Mouse (Mus musculus): ENCODE results near the gene Vav3.
A peak's percentile ranks its signal among the peaks of the same experiment; 100 is the strongest.

Vav3 gene

DNA sequence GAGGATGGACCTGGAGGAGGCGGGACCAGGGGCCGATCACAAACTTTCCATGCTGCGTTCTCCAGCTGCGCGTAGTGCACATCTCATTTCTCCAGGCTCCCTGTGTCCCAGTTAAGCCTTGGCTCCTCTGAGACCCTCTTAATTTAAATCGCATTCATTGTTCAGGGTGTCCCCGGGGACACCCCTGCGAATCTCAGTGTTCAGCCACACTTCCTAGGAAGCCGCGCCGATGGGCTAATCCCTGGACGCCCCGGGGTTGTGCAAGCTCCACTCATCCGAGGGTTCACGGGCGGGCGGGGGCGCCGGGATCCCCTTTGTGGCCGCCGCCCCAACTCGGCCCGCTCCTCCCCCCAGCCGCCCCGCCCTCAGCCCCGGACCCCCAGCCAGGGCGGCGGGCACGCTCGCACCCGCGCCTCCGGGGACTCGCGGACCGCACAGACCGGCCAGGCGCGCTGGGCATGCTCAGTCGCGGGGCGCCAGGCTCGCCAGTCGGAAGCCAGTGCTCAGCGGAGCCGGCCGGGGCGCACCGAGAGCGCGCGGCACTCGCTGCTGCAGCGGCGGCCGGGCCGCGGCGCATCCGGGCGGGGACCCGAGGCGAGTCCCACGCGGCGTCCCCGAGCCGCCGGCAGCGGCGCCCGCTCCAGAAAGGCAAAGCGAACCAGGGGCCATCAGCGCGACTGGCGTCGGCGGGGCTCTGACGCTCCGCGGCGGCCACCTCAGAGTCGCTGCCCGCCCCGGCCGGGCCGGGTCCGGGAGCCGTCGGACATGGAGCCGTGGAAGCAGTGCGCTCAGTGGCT is at the start of gene Vav3:
Gene Vav3 (plus strand): TSS at position 380 of the 797 bp plus-strand sequence.
- peak; percentile 37 for DNase-seq

DNA sequence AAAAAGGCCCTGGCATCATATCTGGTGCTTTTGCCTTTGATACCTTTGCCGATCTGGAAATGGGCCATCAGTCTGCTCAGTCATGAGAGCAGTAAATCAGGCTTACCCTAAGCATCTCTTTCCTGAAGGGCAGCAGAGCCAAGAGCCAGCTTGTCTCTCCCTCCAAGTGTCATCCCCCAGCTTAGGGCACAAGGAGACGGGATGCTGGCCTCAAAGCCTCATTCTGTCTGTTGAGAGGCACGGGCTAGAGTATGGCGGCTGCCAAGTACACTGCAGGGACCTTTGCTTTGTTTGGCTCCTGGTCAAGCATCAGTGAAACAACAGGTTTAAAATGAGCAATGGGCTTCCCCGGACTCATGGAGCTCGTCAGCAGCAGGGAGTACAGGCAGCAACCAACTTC is 41.6 kb upstream of the Vav3 start:
- no peak for DNase-seq

DNA sequence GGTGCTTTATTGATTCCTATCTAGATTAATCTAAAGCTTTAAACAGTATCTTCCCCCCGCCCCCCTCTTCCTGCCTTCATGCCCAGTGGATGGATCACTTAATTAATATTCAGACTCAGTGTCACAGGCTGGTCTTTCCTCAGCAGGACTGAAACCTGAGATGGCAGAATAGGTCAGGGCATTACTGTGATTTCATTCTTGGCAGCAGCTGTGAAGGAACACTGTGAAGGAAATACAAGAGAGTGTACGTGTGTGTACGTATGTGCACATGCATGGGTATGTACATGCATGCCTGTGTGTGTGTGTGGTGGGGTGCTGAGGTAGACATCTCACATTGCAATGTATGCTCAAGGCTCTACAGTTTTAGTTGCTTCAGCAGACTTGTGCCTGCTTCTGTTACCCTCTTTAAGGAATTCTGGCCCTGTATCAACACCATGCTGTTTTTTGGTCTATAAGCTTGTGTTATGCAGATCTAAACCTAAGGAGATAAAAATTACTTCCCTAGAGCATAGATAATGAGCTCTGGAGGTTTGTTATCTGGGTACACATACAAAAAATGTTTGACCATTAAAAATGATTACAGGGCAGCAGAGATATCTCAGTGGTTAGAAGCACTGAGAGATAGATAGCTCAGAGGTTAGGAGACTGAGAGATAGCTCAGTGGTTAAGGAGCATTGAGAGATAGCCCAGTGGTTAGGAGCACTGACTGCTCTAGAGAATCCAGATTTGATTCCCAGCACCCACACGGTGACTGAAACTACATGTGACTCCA is 41.0 kb upstream of the Vav3 start:
- DNase-seq, result no peak

DNA sequence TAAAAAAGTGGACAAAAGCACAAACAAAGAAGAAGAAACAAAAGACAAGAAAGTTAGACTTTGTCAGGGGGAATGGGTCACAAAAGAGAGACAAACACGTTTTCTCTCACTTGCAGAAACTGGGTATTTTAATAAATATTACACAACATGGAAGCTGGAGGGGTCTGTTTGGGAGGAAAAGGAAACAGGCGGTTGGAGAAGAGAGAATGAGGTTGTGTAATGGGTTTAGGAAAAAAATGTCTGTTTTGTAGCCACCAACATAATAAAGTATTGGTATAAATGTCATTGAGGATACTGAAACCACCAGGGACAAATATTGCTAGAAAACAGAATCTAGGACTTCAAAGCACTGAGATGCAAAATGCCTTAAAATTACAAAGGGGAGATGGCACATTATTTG is 38.4 kb upstream of the Vav3 start:
- no peak for DNase-seq

DNA sequence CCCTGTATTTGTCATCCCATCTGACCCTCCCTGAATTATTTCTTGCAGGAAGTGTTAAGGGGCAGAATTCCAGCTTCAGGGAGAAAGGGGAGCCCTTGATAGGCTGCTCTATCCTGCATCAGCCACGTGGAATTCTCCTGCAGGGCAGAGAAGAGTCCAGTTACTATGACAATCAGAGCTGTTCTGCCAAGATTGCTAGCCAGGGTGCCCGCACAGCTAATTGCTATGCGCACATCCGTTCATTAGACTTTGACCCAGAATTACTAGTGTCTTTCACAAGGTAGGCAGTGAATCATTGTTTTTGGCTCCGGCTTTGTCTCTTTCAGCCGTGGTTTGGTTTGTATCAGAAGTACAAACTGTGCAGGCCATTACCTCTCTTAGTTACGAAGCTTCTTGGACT is 33.0 kb upstream of the Vav3 start:
- DNase-seq, result peak; percentile 10

DNA sequence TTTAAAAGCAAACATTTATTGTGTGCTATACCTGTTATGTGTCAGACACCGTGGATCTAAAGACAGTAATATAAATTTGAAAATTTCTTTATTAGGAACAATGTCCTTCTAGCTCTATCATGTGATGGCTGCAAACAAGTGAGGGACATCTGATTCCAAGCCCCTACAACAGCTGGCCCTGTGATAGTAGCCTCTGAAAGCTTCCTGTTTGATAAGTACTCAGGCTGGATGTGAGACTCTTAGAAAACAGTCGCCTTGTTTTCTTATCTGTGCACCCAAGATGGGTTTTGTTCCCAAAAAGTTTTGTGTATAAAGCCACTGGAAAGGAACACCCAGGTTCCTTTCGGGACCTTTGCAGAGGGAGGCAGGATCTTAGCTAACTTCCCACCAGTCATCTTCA is 32.0 kb upstream of the Vav3 start:
- DNase-seq, result no peak

DNA sequence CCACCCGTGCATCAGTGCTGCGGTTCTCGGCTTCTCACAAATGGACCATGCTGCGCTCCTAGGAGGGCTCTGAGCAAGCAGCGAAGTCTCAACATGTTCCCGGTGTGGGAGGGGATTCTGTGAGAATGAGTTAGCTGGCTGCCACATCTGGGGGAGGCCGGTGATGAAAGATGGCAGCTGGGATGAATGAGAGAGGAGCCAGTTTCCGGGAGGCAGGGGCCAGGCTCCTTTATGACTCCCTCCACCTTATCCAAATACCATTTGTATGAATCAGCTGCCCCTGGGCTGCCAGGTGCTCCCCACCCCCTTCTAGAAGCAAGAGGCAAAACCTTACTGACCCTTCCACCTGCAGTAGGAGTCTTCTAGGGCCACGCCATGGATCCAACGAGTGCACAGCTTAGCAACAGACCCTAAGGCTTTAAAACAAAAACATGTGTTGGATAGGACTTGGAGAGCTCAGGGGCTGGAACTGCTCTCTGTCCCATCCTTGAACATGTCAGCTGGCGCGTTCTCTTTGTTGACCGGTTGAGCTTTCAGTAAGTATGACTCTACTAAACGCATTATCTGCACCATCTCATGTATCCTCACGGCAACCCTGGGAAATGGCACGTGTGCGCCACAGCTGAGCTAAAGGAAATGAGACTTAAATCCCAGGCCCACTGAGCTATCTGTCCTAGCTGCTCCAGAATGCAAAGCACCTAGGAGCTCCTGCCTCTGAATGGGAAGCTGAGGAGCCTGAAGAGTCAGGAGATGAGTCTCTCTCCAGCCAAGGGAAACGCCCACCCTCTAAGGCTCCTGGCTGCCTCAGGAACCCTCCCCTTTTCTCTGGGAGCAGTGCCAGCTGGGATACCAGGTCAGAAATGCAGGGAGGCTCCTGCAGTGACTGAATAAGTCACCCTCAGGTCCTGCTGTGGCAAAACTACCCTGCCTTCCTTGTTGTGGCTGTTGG is 30.9 kb upstream of the Vav3 start:
- DNase-seq, result no peak

DNA sequence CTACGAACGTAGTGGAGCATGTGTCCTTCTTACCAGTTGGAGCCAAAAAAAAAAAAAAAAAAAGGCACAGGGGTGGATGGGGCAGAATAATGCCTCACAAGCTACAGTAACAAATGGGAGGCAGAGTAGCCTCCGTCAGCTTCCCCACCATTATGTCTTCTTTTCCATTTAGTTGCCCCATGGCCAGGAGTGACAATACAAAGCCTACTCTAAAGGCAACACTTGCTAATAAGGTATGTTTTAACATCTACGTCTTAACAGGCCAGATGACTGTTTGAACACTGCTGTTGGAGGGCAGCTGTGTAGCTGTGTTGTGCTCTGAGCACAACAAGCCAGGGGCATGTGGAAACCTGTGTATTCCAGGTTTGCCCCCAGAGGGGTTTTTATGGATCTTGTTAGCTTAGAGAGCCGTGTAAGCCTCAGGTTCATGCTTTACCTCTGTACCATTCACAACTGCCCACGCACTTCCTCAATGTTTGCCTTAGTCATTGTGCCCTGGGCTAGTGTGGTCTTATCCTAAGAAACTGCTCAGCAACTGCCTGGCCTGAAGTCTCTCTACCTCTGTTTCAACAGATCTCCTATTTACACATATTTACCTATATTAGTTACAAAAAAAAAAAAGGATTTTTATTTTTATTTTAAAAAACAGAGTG is 29.2 kb upstream of the Vav3 start:
- DNase-seq, result no peak

DNA sequence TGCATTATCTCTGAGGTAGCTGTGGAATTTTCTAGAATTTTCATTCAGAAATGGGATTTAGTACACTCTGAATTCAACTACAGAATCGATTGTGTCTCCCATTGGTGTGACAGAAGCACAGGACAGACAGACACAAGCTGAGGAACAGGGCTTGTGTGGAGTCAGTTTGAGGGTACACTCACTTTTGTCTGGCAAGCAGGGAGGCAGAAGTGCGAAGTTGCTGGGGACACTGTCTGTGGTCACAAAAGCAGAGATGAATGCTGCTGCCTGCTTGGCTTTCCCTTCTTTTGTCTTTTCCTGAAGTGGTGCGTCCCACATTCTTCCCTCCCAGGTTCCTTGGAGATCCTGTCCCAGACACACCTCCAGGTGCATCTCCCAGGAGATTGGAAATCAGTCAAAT is 28.6 kb upstream of the Vav3 start:
- no peak for DNase-seq

DNA sequence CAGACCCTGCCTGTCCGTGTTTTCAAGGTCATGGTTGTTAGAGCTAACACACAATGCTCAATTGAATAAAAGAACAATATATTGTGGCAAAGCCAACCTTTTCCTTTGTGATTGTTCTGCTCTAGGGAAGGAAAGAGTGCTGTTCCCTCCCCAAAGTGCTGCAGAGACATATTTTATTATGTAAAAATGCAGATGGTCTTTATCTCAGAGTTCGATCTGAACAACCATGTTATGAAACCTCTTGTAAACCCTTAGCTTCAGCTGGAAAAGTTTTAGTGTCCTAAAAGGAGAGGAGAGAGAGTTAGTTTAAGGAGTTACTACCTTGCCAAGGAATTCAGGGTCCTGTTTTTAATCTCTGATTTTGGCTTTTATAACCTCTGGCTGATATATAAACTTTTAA is 27.0 kb upstream of the Vav3 start:
- no peak for DNase-seq

DNA sequence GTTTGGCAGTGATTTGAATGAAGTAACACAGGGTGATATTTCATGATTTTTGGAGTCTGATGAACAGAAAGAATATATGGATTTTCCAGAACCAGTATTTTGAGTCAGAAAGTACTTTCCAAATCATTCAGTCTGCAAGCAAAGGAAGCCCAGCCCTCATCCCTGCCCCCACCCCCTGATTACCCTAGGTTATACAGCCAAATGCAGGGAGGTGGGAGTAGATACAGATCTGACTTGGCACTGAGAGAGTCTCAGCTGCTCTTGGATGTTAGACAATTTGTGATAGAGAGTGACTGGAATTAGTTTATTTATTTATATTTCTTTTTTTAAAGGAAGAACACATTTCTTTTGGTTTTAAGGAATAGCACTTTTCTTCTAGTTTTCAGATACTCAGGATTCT is 18.2 kb upstream of the Vav3 start:
- no peak for DNase-seq

DNA sequence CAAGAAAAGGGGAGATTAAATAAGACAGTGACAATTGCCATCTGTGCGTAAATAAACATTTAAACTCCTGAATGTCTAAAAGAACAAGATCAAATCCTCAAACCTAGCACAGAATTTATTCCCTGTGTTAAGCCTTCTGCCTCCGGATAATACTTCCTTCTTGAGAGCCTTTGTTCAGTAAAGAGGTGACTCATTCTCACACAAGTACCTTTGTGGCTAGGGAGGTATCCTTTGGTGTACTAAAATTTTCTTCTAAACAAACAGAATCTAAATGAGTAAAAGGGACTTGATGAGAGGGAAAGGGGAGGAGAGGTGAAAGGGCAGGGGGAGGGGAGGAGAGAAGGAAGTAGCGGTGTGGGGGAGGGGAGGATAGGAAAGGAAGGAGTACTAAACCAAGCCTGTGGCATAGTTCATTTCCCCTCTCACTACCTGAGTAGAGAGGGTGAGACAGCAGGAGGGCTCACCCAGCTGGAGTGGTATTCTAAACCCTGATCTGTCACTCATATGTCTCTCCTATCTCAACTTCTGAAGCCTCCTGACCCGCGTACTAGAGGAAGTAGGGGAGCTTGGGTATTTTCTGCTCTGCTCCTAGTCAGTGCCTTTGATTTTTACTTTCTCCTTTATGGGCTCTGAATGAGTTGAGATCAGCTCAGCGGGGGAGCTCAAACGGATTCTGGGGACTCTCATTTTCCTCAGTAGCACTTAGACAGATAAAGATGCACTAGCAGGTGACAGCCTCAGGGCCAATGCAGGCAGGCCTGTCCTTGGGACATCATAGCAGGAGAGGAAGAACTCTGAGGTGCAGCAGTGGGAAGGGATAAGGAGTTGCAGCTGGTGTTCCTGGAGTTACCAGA is 16.8 kb upstream of the Vav3 start:
- no peak for DNase-seq

DNA sequence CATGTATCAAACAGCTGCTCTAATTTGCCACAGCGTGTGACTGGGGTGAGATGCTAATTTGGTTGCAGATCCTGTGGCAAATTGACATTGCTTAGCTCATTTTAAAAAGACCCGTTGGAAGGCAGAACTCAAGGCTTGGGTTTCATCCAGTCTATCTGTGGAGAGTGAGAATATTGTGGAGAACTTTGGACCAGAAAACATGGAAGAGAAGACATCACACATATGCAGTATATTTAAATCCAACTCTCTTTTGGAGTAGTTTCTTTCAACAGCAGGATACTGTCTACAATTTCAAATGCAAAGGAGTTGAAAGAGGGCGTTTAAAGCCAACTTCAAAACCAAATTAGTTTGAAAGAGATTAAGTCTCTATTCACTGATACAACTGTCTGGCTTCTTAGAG is 13.3 kb upstream of the Vav3 start:
- DNase-seq, result no peak

DNA sequence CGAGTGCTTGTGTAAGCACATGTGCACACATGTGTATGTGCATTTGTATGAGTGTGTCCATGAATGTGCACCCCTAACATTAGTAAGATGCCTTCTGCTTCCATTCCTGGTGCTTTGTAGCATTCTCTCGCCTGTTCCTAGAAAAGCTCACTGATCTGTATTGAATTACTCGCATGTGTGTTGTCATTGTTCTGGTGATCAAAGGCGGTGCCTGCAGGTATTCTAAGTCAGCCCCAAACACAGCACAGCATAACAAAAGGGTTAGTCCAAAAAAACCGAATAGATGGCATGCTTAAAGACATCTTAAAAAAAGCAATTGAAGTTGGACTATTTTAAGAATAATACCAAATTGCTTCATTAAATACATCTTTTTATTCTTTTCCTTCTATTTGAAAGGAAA is 7.7 kb upstream of the Vav3 start:
- no peak for DNase-seq

DNA sequence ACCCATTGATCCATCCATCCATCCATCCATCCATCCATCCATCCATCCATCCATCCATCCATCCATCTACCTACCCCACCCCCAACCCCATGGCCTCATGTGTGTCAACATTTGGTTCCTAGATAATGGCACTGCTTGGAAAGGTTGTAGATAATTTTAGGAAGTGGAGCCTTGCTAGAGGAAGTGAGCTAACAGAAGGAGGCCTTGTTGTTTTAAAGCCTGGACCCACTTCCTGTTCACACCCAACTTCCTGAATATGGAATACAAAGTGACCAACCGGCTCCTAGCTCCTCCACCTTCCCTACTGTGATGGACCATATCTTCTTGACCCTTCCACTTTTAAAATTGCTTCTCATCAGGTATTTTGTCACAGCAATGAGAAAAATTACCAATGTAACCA is 5.0 kb upstream of the Vav3 start:
- DNase-seq, result no peak

DNA sequence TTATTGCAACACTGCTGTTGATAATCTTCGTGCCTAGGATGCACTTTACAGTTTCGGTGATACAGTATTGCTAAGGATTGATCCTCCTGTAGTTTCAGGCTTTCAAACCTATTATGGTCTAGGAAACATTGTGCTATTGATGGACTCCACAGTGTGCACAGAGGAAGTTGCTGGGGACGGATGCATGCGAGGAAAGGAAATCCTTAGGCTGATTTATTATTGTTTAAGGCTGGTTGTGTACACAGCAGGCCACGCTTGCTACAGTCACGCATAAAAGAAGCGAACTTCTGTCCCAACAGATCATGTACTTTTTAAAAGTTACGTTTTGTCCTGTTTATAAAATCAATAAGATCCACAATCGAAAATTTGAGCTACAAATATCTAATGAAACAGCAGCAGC is 1.2 kb upstream of the Vav3 start:
- DNase-seq, result no peak

DNA sequence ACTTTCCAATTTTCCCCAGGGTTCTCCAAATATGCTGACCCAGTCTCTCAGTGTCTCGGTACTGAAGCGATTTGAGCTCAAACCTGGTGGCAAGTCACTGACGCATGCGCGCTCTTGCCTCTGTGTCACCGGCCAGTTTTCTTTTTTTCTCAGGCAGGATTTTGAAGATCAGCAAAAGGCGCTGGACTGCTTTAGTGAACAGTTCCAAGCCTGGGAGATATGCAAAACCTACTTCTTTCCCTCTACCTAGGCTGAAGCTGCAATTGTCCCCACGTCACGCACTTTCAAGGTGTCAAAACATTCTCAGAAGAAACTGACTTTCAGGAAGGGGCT is 546 bp upstream of the Vav3 start:
- peak; percentile 60 for DNase-seq

DNA sequence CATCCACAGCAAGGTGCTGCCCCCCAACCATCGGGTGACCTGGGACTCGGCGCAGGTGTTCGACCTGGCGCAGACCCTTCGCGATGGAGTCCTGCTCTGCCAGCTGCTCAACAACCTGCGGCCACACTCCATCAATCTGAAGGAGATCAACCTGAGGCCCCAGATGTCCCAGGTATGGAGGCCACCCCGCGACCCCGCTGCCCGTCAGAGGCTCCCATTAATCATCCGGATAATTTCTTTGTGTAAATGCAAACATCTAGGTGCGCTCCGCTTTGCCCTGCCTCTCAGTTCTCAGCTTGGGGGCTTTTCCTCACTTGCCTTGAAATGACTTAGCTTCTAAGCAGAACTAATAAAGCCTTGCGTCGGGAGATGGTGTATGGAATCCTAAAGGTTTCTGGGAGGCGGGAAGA is 623 bp downstream of the Vav3 start:
- no peak for DNase-seq

DNA sequence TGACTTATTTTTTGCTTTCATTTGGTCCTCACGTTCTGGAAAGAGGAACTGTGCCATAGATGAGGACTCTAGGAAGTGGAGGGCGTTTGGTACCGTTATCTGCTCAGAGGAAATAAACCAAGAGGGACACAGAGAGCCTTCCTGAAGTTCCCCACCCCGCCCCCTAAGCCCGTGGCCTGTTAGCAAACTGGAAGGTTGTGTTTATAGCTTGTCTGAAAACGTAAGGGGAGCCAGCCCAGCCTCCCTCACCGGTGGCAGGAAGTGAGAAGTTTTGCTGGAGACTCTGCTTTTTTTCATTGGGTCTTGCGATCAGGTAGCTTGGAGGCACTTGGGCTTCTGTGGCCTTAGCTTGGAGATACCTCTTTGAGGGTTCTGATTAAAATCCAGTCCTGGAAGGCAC is 1.2 kb downstream of the Vav3 start:
- DNase-seq, result no peak

DNA sequence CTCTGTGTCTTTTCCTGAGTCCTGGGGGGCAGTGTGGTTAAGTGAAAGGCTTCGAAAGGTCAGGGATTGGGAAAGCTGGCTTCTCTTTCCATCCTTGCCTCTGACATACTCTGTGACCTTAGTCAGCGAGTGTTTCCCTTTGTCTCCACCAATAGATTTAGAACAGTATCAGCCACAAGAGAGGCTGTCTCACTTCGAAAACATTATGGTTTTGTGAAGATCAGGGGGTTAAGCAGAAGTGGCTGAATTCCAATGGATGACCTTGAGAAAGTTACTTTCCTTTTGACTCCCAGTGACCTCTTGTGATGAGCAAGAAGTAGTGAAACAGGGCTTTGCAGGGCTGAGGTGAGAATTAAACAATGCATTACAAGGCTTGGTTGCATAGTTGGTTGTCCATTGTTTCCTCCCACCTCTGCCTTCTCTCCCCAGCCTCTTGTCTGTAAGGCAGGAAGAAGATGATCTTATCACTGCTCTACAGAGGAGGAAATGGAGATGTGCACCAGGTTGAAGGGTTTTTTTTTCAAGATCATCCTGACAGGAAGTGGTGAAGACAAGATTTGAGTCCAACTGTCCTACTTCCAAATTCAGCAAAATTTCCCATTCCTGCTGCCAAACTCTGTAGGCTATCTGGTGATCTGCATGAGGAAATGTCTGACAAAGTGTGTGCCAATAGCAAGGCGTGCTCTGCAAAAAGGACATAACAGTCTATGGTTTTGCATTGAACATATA is 11.7 kb downstream of the Vav3 start:
- no peak for DNase-seq

DNA sequence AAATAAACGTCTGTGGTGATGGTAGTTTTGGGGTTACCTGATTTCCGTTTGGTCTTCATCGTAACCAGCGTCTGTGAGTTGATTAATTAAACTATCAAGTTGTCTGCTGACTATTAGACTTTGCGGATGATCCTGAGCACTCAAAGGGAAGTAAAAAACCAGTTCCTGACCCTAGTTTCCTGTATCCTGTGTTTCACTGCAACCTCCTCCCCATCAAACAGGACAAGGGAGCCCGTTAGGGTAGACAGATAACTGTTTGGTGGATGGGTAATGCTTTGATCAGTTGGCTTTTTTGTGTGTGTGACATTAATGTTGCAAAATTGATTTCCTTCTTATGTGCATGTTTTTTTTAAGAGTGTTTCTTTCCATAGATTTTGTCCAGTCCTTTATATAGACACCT is 12.2 kb downstream of the Vav3 start:
- no peak for DNase-seq
